Mouse (Mus musculus) heart, adult 8-10 months (tissue): ENCODE results near the gene Wasl. TPM values are rescaled to one million over a fixed set of nuclear protein-coding genes. Genes with fewer than 3 reads are reported as not detected.
A peak's percentile ranks its signal among the peaks of the same experiment; 100 is the strongest.

Source experiments
- DNase-seq: peaks from one replicate; pipeline ENCODE4 v3.0.0; 2022; ENCODE audit warnings: low spot score
- total RNA-seq, 4 experiments: library from RNA; stranded (reverse); gene quantifications; 2 replicates each; pipeline ENCODE4 v1.2.4; 2022

The Wasl gene
- total RNA-seq, 4 experiments from 2014 or later, result 23.5 to 27.0 (median 25.3) TPM

DNA sequence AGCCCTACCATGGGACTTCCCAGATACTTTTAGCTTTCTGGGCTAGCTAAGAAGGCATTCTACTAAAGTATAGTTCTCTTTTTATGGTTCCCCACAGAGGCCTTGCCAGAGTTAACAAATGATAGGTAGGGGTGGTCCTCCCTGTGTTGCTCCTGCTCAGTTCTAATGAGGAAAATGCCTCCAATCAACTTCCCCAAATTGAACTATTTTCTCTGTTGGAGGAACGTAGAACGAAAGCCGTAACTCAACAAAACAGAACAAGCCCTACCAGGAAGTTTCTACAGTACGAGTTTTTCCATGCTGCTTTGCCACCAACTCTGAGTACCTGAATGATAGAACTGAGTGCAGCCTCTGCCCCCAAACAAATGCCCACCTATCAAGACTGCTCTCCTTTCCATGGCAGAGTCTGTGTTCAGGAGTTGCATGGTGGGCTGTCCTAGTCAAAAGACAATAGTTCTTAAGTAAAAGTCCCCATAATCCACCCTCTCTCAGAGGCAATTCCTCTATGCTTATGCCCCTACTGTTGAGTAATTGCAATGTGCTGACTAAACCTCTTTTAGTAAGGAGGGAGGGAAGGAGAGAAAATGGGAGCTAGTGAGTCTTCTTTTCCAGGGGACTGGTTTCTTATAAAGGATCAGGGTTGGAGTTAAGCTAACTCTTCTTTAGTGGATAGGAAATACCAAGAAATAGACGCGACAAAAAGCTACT is 19.3 kb downstream of the Wasl start:
- no peak for DNase-seq

- no peak for DNase-seq
These were observed 21.8 kb downstream of the Wasl start for GRCm38 (mm10) chr6:24642960-24643359.

GRCm38 (mm10) chr6:24642161-24642560 is 22.6 kb downstream of the Wasl start:
- no peak for DNase-seq

- no peak for DNase-seq
These were observed 23.5 kb downstream of the Wasl start for GRCm38 (mm10) chr6:24641286-24641685.

GRCm38 (mm10) chr6:24635814-24636213 is 29.0 kb downstream of the Wasl start:
- DNase-seq, result no peak

DNA sequence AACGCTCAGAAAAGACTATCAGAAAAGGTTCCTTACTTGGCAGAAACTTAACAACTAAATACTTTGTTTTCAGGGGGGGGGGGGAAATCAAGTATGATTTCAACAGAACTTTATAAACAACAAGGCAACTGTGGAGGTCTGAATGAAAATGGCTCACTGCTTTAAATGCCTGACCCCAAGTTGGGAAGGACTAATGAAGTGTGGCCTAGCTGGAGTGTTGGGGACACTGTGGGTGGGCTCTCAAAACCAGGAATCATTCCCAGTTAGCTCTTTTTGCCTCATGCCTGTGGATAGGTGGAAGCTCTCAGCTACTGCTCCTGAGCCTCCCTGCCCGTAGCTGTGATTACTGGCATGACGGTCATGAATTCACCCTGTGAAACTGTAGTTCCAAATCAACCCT is 30.7 kb downstream of the Wasl start:
- DNase-seq, result no peak

GRCm38 (mm10) chr6:24632061-24632460 is 32.7 kb downstream of the Wasl start:
- DNase-seq, result no peak

GRCm38 (mm10) chr6:24628499-24628898 is 36.3 kb downstream of the Wasl start:
- DNase-seq, result no peak

DNA sequence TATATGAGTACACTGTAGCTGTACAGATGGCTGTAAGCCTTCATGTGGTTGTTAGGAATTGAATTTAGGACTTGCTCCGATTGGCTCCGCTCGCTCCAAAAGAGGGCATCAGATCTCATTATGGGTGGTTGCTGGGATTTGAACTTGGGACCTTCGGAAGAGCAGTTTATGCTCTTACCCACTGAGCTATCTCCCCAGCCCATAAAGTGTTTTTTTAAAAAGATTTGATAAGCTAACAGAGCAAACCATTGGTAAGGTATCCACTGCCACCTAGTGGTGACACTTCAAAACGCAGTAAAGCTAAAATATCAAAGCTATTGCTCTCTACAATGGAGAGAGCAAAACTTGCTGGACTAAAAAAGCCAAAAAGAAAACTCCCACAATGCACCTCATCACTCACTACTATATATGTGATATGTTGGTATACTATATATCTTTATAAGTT is 37.2 kb downstream of the Wasl start:
- peak; percentile 73 for DNase-seq

- DNase-seq, result no peak
These were observed 42.7 kb downstream of the Wasl start for GRCm38 (mm10) chr6:24622098-24622497.

GRCm38 (mm10) chr6:24620936-24621335 is 43.9 kb downstream of the Wasl start:
- DNase-seq, result no peak

GRCm38 (mm10) chr6:24619285-24620045 is 45.3 kb downstream of the Wasl start:
- DNase-seq, result no peak

DNA sequence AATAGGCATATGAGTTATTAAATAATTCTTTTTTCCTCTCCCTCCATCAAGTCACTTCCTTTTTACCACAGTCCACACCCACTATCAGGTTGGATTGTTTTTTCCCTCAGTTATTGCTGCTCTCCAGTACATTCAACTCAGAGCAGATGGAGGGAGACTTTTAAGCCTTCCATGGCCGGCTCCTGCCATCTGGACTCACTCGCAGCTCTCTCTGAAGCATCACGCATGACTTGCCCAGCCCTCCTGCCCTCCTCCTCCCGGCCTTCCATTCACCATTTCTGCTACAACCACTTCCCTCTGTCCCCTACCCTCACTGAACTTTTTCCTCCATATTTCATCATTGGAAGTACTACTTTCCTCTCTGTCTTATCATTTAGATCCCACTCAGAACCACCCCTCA is 48.1 kb downstream of the Wasl start:
- no peak for DNase-seq

DNA sequence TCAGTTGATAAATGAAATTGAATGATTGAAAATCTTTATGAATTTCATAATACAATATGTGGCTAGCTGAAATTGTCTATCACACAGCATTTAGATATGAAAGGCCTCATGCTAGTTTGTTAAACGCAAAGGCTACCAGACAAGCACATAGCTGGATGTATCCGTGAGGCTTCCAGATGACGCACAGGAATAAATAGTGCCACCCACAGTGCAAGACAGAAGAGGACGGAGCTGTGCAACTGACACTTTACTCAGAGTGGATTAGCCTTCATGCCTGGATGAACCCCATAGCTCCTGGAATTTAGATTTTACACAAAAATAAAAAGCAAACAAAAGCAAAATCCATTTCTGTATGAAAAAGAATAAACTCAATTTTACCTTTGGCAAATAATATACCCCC is 50.9 kb downstream of the Wasl start:
- no peak for DNase-seq

- no peak for DNase-seq
These were observed 51.5 kb downstream of the Wasl start for GRCm38 (mm10) chr6:24613346-24613745.

DNA sequence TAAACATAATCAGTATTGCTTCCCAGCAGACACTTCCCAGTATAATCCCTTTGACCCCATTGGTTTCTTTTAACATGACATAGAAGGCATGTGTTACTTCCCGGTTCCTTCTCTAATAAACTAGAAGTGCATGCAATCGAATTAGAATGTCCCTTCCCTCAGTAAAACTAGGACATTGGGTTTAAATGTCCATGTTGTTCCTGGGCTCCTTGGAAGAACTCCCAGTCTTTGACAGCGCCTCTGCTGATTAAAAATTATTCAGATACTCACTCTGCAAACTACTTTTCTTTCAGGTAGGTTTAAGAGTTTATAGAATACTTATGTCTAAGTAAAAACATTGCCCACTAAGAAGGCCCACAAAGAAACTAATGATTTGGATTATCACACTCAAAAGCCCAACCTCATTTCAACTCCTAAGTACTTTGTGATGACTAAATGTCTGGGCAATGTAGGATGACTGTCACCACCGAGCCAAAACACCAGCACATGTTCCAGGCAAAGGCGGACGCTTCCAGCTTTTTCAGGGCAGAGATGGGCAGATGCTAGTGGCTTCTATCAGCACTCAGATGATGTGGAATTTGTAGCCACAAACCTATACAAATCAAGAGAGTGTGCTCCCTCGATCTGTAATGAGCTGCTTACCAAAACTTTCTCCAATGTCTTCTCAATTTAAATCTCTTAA is 52.6 kb downstream of the Wasl start:
- DNase-seq, result peak; percentile 71

GRCm38 (mm10) chr6:24610358-24610757 is 54.5 kb downstream of the Wasl start:
- no peak for DNase-seq

GRCm38 (mm10) chr6:24609531-24609930 is 55.3 kb downstream of the Wasl start:
- no peak for DNase-seq

- DNase-seq, result no peak
These were observed 56.1 kb downstream of the Wasl start for GRCm38 (mm10) chr6:24608682-24609081.

- DNase-seq, result no peak
These were observed 56.7 kb downstream of the Wasl start for GRCm38 (mm10) chr6:24608129-24608528.

DNA sequence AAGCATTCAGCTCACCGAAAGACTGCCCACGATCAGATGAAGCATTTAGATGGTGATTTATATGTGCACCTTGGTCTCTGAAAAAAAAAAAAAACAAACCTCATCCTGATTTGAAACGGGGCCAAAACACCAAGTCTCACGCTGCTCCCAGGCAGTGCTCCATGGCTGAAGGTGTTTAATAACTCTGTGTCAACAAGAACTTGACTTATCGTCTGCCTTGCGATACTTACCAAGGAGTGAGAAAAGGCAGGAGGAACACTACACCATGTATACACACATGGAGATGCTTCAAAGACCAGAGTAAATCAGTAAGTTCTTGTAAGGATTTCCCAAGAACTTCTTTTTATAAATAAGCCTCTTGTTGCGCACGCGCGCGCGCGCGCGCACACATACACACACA is 57.3 kb downstream of the Wasl start:
- no peak for DNase-seq

DNA sequence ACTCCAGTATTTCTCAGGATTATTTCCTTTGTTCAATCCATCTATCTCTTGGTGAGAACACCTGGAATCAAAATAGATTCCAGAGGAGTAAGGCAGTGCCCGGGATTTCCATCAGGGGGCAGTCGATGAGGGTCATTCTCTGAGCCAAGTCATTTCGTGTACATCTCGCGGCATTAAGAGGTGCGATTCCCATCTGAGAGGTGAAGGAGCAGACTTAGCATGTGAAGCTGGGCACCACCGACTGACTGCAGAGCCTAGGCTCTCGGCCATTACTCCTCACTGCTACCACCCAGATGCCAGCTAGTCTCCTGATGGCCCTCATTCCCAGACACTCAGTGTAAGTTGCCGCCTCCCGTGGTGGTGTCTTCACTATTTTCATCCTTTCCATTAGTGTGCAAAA is 58.3 kb downstream of the Wasl start:
- DNase-seq, result no peak

GRCm38 (mm10) chr6:24605631-24606030 is 59.2 kb downstream of the Wasl start:
- DNase-seq, result no peak
